Mouse (Mus musculus): Measurements from ENCODE around the gene 4930469K13Rik. TPM values are rescaled to one million over a fixed set of nuclear protein-coding genes. Genes with fewer than 3 reads are reported as not detected.
A peak's percentile ranks its signal among the peaks of the same experiment; 100 is the strongest.

4930469K13Rik gene
- polyA plus RNA-seq, 1 experiment from 2014 or later = 0.90 TPM

- Histone ChIP-seq H3K27ac (no peak overlapping the region), H3K4me3 (no peak overlapping the region), H3K9ac (no peak overlapping the region), H3K36me3 (no peaks in the 10 kb centered on the region), H3K4me2 (replicated peaks) (no peak overlapping the region), H3K9me3 (no peaks in the 10 kb centered on the region), H3K4me1 (no peaks in the 10 kb centered on the region; the same call in 1 of the 2 replicates), H3K27me3 (no peaks in the 10 kb centered on the region)
- no peak for ATAC-seq (ENCODE audit: low FRiP score, low read depth)
- WGBS = 52% methylated on average over 5 of the region's 5 CpGs
These were observed 68.7 kb downstream of the 4930469K13Rik start for GRCm38 (mm10) chr11:34029658-34030057.

- H3K9ac ChIP-seq = no peak overlapping the region
- no peak overlapping the region for H3K27ac ChIP-seq
- no peaks in the 10 kb centered on the region for H3K9me3 ChIP-seq
- WGBS = 87% methylated on average over 1 of the region's 1 CpGs
- no peak for ATAC-seq (ENCODE audit: low FRiP score, low read depth)
- no peaks in the 10 kb centered on the region for H3K36me3 ChIP-seq
- no peak overlapping the region for H3K4me2 ChIP-seq (replicated peaks)
- no peaks in the 10 kb centered on the region; the same call in 1 of the 2 replicates for H3K4me1 ChIP-seq
- H3K27me3 ChIP-seq = no peaks in the 10 kb centered on the region
- no peak overlapping the region for H3K4me3 ChIP-seq
These were observed 73.3 kb downstream of the 4930469K13Rik start for GRCm38 (mm10) chr11:34025091-34025490.

DNA sequence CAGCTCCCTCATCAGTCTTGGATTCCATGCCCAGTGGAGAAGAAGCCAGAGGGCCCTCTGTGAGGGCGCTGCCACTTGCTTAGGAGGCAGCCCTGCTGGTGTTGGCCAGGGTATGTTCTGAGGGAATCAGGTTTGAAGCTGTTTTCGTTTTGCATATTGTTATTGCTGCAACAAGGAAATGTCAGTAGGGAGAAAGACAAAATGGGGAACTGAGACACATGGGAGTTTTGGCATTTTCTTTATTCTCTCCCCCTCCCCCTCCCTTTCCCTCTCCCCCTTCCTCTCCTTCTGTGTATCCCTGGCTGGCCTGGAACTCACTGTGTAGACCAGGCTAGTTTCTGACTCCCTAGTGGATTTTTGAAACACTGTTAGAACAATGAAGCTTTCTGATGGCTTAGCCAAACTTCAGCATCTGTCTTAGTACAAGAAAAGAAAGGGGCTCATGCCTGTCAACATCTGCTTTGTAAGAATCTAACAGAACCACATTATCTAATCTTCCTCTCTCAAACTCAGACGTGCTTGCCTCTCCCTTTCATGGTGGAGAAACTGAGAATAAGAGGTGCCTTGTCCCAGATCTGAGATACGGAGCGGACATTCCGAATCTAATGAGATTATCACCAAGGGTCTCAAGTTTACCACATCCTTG, 86.2 kb downstream of the 4930469K13Rik start:
- Histone ChIP-seq H3K36me3 (no peaks in the 10 kb centered on the region), H3K27ac (no peak overlapping the region), H3K4me3 (no peak overlapping the region), H3K9ac (no peak overlapping the region), H3K9me3 (no peaks in the 10 kb centered on the region), H3K27me3 (no peaks in the 10 kb centered on the region), H3K4me2 (replicated peaks) (no peak overlapping the region), H3K4me1 (peaks cover 8% of the 10 kb centered on the region)
- 71% methylated on average over 6 of the region's 6 CpGs for WGBS
- no peak for ATAC-seq (ENCODE audit: low FRiP score, low read depth)

DNA sequence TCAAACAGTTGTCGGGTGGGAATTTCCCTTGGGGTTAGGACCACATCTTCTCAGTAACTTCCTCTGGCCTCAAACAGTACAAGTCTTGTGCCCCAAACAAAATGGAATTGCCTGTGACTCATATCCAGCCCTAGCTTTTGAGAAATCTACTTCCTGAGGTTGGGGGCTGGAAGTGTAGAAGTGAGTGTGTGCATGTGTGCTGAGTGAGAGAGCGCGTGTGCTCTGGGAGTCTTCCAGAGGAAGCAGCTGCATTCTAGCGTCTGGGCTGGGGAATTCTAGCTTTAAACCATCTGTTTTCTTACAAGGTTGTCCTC, 87.5 kb downstream of the 4930469K13Rik start:
- peak overlapping the region; percentile 44; the same call in 1 of the 2 replicates for H3K27ac ChIP-seq
- H3K4me2 ChIP-seq (replicated peaks) = no peak overlapping the region

DNA sequence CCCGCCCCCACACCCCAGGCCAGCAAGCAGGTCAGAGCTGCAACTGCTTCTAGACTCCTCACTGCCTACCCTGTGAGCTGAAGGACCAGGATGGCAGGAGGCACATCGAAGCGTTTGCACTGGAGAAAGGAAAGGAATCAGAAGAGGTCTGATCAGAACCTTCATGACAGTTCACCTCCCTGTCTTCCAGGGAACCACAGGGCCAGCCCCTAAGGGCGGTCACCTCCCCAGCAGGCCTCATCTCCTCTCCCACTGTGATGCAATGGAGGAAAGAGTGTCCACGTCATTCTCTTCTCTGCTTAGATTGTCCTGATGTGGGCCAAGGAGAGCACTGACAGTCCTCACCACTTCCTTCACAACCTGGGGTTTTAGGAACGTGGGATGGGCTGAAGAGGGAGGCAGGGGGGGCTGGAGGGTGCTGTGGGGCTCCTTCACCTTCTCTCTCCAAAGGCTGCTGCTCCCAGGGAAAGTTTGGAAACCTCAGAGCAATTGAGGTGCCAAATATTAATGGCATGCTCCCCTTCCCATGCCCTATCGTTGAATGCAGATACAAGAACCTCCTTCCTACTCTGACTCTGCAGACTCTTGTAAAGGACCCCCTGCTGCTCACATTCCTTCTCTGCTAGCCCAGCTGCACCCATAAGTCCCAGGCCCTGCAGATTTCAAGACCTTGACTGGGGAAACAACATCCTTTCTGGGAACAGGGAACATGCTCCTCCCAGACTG, 88.1 kb downstream of the 4930469K13Rik start:
- peak overlapping the region; percentile 44; the same call in 1 of the 2 replicates for H3K27ac ChIP-seq
- no peak overlapping the region for H3K4me3 ChIP-seq
- no peaks in the 10 kb centered on the region for H3K9me3 ChIP-seq
- peak; percentile 25 for ATAC-seq (ENCODE audit: low FRiP score, low read depth)
- WGBS = 67% methylated on average over 7 of the region's 7 CpGs
- no peaks in the 10 kb centered on the region for H3K36me3 ChIP-seq
- H3K4me1 ChIP-seq = peaks cover 8% of the 10 kb centered on the region
- no peak overlapping the region for H3K4me2 ChIP-seq (replicated peaks)
- H3K27me3 ChIP-seq = no peaks in the 10 kb centered on the region
- no peak overlapping the region for H3K9ac ChIP-seq

More for the DNA sequence above, 87.5 kb downstream of the 4930469K13Rik start:
- H3K4me1 ChIP-seq = peaks cover 8% of the 10 kb centered on the region
- peak; percentile 68 for ATAC-seq (ENCODE audit: low FRiP score, low read depth)
- no peaks in the 10 kb centered on the region for H3K9me3 ChIP-seq
- H3K27me3 ChIP-seq = no peaks in the 10 kb centered on the region
- no peak overlapping the region for H3K9ac ChIP-seq
- H3K36me3 ChIP-seq = no peaks in the 10 kb centered on the region
- WGBS = 46% methylated on average over 4 of the region's 4 CpGs
- no peak overlapping the region for H3K4me3 ChIP-seq

DNA sequence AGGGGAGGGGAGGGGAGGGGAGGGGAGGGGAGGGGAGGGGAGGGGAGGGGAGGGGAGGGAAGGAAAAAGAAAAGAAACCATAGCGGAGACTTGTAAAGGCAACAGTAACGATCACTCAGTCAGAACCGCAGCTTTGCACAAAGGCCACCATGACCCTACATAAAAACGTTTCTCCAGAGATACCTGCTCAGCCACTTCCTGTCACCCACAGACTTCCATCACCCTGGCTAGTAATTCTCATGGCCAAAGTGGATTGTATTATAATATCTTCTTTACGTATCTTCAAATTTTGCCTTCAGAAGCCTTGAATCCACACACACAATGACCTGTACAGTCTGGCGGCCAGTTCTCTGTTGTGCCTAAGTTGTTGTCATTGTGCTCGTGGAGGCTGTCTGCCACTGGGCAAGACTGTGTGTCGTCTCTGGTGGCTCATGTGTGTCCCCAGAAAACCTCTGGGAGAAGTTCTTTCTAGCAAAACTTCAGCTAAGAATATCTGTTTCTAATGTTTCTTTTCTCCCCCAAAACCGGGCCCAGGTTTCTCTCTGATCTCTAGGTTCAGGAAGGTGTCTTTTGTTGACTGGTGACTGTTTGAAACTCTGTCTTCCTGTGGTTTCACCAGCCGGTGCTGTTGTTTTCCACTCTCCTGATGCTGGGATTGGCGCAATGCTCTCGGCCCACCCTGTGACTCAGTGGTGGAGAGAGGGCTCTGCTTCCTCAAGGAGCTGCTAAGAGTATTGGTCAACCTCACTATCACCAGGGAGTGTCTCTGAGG, 88.9 kb downstream of the 4930469K13Rik start:
- H3K27ac ChIP-seq = no peak overlapping the region
- no peak overlapping the region for H3K4me2 ChIP-seq (replicated peaks)
- no peaks in the 10 kb centered on the region for H3K27me3 ChIP-seq
- no peak for ATAC-seq (ENCODE audit: low FRiP score, low read depth)
- peaks cover 8% of the 10 kb centered on the region for H3K4me1 ChIP-seq
- H3K9me3 ChIP-seq = no peaks in the 10 kb centered on the region
- no peak overlapping the region for H3K4me3 ChIP-seq
- H3K9ac ChIP-seq = no peak overlapping the region
- no peaks in the 10 kb centered on the region for H3K36me3 ChIP-seq
- WGBS = 82% methylated on average over 12 of the region's 12 CpGs

- Histone ChIP-seq H3K27me3 (no peaks in the 10 kb centered on the region), H3K36me3 (no peaks in the 10 kb centered on the region), H3K9me3 (no peaks in the 10 kb centered on the region), H3K27ac (no peak overlapping the region), H3K9ac (no peak overlapping the region), H3K4me3 (no peak overlapping the region), H3K4me1 (peaks cover 8% of the 10 kb centered on the region), H3K4me2 (replicated peaks) (no peak overlapping the region)
- WGBS = 38% methylated on average over 9 of the region's 9 CpGs
- peak; percentile 38; the same call in 1 of the 2 replicates for ATAC-seq (ENCODE audit: low FRiP score, low read depth)
These were observed 89.7 kb downstream of the 4930469K13Rik start for GRCm38 (mm10) chr11:34008702-34009101.

- 86% methylated on average over 11 of the region's 11 CpGs for WGBS
- Histone ChIP-seq H3K9me3 (no peaks in the 10 kb centered on the region), H3K27ac (no peak overlapping the region), H3K4me2 (replicated peaks) (no peak overlapping the region), H3K4me3 (no peak overlapping the region), H3K36me3 (no peaks in the 10 kb centered on the region), H3K4me1 (peaks cover 8% of the 10 kb centered on the region), H3K9ac (no peak overlapping the region), H3K27me3 (no peaks in the 10 kb centered on the region)
- no peak for ATAC-seq (ENCODE audit: low FRiP score, low read depth)
These were observed 90.1 kb downstream of the 4930469K13Rik start for GRCm38 (mm10) chr11:34008214-34008613.

DNA sequence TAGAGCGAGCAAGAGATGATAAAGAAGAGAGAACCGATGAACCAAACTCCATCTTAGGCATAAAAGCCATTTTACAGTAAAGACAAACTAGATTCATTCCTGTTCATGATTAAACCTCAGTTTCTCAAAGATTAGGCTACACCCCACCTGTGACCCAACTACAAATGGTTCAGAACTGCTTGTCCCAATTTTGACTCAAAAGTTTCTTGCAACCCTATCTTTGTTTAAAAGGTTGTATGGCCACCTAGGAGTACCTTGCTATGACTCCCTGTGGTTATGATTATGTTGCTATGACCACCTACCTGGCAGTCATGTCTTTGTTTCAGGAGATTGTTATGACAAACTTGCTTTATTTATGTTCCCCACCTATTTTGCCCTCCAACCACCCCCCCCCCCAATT, 90.7 kb downstream of the 4930469K13Rik start:
- Histone ChIP-seq H3K9me3 (no peaks in the 10 kb centered on the region), H3K9ac (no peak overlapping the region), H3K4me2 (replicated peaks) (no peak overlapping the region), H3K4me3 (no peak overlapping the region), H3K27me3 (no peaks in the 10 kb centered on the region), H3K4me1 (peaks cover 8% of the 10 kb centered on the region), H3K27ac (no peak overlapping the region), H3K36me3 (no peaks in the 10 kb centered on the region)
- 97% methylated on average over 2 of the region's 2 CpGs for WGBS
- no peak for ATAC-seq (ENCODE audit: low FRiP score, low read depth)

GRCm38 (mm10) chr11:34002593-34002965, 95.8 kb downstream of the 4930469K13Rik start:
- no peaks in the 10 kb centered on the region for H3K9me3 ChIP-seq
- no peaks in the 10 kb centered on the region for H3K36me3 ChIP-seq
- no peak overlapping the region for H3K4me3 ChIP-seq
- no peak overlapping the region for H3K27ac ChIP-seq
- WGBS = 74% methylated on average over 5 of the region's 5 CpGs
- no peaks in the 10 kb centered on the region for H3K4me1 ChIP-seq
- H3K9ac ChIP-seq = no peak overlapping the region
- H3K4me2 ChIP-seq (replicated peaks) = no peak overlapping the region
- ATAC-seq (ENCODE audit: low FRiP score, low read depth) = no peak
- no peaks in the 10 kb centered on the region for H3K27me3 ChIP-seq

DNA sequence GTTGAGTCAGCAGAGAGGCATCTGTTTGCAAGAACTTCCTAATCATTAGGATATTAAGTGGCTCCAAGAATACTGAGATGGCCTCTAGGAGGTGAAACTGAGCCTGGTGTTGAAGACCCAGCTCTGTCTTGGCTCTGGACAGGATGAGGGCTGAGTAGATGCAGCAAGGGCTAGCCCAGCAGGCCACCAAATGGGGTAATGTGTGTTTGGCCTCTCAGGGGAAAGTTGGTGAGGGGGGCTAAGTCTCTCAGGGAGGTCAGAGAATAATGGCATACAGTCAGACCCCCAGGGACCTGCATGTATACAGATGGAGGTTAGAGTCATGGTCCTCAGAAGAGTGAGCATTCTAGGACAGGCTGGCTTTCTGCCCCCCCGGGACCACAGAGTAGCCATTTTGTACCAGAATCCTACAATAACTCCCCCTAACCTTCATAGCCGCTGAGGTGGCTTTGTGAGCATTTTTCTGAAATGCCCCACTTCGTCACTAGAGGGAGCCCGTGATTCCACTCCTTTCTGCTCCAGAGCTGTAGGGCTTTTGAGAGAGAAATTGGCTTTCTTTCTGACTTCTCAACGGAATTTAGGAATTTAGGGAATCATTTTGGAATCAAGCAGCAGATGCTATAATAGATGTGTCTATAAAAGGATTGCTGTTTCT, 96.3 kb downstream of the 4930469K13Rik start:
- H3K36me3 ChIP-seq = no peaks in the 10 kb centered on the region
- no peaks in the 10 kb centered on the region for H3K9me3 ChIP-seq
- no peaks in the 10 kb centered on the region for H3K4me1 ChIP-seq
- H3K4me3 ChIP-seq = no peak overlapping the region
- H3K27me3 ChIP-seq = no peaks in the 10 kb centered on the region
- H3K9ac ChIP-seq = no peak overlapping the region
- 14% methylated on average over 5 of the region's 5 CpGs for WGBS
- H3K4me2 ChIP-seq (replicated peaks) = no peak overlapping the region
- no peak overlapping the region for H3K27ac ChIP-seq
- ATAC-seq (ENCODE audit: low FRiP score, low read depth) = no peak

GRCm38 (mm10) chr11:34000416-34000815, 97.9 kb downstream of the 4930469K13Rik start:
- Histone ChIP-seq H3K4me3 (no peak overlapping the region), H3K4me2 (replicated peaks) (no peak overlapping the region), H3K27ac (no peak overlapping the region), H3K27me3 (no peaks in the 10 kb centered on the region), H3K9me3 (no peaks in the 10 kb centered on the region), H3K4me1 (no peaks in the 10 kb centered on the region), H3K9ac (no peak overlapping the region), H3K36me3 (no peaks in the 10 kb centered on the region)
- ATAC-seq (ENCODE audit: low FRiP score, low read depth) = no peak
- 78% methylated on average over 3 of the region's 3 CpGs for WGBS
